Mouse (Mus musculus) regulatory T cell (primary cell): ENCODE results near the gene Olfr46.
"Not testable (repeated sequence)": the region's sequence is repeated elsewhere in the genome, so short reads cannot be mapped to it uniquely, and the experiment has no call there.

Experiments
- in situ Hi-C: fragments of 300-600 bp; cut with MboI, MseI; formaldehyde crosslinking; loops from one replicate; pipeline ENCODE4 v1.15.1; 2025; ENCODE audit warnings: high pct_unique_total_duplicates

Gene Olfr46

GRCm38 (mm10) chr7:140600969-140601368 lies at the start of gene Olfr46:
Gene Olfr46, plus strand, starts transcription at chr7:140601269.
- in situ Hi-C loops, result not testable (repeated sequence)

GRCm38 (mm10) chr7:140567586-140567985 lies 33.5 kb upstream of the Olfr46 start, which contains the start of gene Olfr538:
Gene Olfr538, plus strand, starts transcription at chr7:140567886.
- in situ Hi-C loops, result no loop called here

- in situ Hi-C loops, result not testable (repeated sequence)
Observed at GRCm38 (mm10) chr7:140628670-140629069, 27.6 kb downstream of the Olfr46 start, which contains the start of gene Olfr61. Gene Olfr61, plus strand, starts transcription at chr7:140628970.

GRCm38 (mm10) chr7:140630559-140630958 lies 29.5 kb downstream of the Olfr46 start:
- in situ Hi-C loops, result no loop called here

GRCm38 (mm10) chr7:140646152-140646551 lies 45.1 kb downstream of the Olfr46 start, which contains the start of gene Olfr53:
Gene Olfr53, plus strand, starts transcription at chr7:140646452.
- in situ Hi-C loops, result no loop called here

- in situ Hi-C loops, result no loop called here
Observed at GRCm38 (mm10) chr7:140659630-140660029, 58.6 kb downstream of the Olfr46 start, which contains the start of gene Olfr539. Gene Olfr539, plus strand, starts transcription at chr7:140659930.
